Mouse (Mus musculus) urinary bladder, postnatal 36 days (tissue): ENCODE data around the gene Mettl7b.
A peak's percentile ranks its signal among the peaks of the same experiment; 100 is the strongest.

Experiments
- DNase-seq, 2 experiments: peaks; one replicate each; pipeline ENCODE4 v3.0.0; 2022; ENCODE audit warnings: low spot score in 2 of 2, mixed read lengths in 1 of 2

Gene Mettl7b

DNA sequence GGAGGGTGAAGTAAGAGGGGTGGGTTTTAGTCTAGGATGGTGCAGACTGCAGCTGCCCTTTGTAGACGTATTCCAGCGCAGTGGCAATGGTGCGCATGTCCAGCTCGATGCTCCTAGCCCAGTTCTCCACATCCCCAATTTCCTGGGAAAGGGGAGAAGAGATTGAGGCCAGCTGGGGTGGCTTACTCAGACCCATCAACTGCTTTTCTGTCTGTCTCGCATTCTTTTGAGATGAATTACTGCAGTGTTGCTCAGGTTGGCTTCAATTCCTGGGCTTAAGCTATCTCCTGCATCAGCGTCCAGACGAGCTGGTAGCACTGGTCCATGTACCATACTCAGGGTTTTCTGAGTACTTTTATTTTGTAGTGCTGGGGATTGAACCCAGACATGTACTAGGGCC is 40.8 kb downstream of the Mettl7b start:
- no peak for DNase-seq

GRCm38 (mm10) chr10:128919203-128919631 is 41.6 kb downstream of the Mettl7b start:
- no peak for DNase-seq

GRCm38 (mm10) chr10:128918246-128918645 is 42.5 kb downstream of the Mettl7b start:
- DNase-seq = no peak

DNA sequence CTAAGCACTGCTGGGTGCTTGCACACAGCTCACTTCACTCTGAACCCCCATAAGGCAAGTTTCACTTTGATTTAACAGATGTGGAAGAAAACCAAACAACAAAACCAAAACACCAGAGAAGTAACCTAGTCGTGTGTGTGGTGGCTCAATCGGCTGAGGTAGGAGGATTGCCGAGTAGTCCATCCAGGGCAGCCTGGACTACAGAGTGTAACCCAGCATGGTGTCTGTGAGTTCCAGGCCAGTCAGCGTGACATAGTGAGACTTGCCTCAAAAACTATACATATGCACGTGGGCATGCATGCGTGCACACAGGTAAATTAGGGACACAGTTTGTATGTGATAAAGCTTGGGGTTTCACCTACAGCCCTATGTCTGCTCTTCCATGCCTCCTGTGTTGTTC is 43.4 kb downstream of the Mettl7b start:
- no peak for DNase-seq

- DNase-seq = no peak
Observed at GRCm38 (mm10) chr10:128916665-128917064, 44.1 kb downstream of the Mettl7b start.

GRCm38 (mm10) chr10:128915550-128915949 is 45.2 kb downstream of the Mettl7b start:
- no peak for DNase-seq

DNA sequence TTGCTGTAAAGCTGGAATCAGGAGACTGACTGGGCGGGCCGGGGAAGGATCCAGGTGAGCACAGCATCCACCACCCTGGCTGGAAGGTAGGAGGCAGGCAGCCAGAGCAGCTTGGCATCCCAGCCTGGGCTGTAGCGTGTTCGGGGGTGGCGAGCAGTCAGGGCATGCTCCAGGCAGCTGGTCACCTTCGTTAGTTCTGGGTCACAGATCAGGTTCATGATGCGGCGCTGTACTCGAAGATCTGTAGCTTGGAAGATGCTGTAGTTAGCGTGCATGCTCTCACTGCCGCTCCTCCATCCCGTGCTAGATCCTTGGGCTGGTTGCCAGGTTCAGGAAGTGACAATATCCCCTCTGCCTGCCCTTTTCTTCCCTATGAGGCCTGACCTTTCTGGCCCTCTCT is 47.1 kb downstream of the Mettl7b start:
- no peak for DNase-seq

DNA sequence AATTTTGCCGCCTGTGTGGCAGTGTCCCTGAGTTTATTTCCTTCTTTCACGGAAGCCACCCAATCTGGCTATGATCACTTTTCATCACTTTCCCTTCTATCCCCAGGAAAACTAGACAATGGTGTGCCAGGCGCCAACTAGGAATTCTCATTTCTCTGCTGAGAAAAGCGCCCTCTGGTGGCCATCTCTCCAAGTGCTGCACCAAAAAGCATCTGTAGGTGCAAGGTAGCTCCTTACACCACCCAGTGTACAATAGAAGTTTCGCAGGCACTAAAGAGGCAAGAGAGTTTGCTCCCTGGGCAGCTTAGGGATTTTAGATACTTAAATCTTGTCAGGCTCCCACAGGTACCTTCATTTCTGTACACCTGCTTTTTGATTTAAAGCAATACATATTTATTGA is 47.6 kb downstream of the Mettl7b start:
- peak; percentile 78 to 85 for DNase-seq

- DNase-seq = no peak
Observed at GRCm38 (mm10) chr10:128912791-128913190, 48.0 kb downstream of the Mettl7b start.

DNA sequence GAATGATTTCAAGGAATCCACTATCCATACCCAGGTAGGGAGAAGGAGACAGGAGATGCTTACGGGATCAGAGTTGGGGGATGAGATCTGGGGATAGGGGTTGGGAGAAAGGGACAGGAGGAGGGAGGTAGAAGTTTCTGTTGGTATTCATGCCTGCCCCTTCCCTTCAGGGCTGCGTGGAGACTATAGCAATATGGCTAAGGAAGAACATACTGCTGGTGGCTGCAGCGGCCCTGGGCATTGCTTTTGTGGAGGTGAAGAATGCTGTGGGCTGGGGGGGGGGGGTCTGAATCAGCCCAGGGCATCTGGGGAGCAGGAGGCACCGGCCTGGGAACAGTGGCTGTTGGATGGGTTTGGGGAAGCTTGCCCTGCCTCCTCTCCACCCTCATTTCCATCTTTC is 48.5 kb downstream of the Mettl7b start:
- no peak for DNase-seq

GRCm38 (mm10) chr10:128911430-128911829 is 49.4 kb downstream of the Mettl7b start:
- no peak for DNase-seq

DNA sequence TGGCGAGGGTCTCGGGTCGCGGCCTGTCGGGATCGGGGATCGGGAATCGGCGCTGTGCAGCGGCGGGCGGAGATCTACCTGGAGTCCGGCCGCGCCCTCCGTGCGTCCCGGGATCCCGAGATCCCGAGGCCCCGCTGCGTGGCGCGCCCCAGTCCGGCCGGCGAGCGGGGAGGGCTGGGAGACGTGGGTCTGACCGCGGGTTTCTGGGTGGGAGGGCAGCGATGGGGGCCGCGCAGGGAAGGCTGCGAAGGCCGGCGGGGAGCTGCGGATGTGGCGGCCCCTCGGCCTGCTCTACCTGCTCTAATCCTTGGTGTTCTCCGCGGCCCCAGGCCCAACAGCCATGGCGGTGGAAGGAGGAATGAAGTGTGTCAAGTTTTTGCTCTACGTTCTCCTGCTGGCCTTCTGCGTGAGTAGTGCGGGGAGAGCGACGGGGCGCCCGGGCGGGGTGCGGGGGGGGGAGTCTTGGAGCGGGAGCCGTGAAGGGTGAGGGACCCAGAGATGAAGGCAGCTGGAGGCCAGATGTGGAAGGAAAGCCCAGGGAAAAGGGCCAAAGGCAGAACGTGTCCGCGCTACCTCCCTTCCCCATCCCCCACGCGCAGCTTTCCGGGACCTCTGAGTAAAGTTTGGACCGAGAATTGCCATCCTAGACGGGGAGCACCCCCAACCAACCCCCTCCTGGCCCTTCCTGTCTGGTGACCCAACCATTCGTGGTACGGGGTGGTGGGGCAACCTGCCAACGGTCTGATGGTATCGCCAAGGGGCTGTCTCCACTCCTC is 50.5 kb downstream of the Mettl7b start:
- peak in 1 of 2 experiments; percentile 62 for DNase-seq

DNA sequence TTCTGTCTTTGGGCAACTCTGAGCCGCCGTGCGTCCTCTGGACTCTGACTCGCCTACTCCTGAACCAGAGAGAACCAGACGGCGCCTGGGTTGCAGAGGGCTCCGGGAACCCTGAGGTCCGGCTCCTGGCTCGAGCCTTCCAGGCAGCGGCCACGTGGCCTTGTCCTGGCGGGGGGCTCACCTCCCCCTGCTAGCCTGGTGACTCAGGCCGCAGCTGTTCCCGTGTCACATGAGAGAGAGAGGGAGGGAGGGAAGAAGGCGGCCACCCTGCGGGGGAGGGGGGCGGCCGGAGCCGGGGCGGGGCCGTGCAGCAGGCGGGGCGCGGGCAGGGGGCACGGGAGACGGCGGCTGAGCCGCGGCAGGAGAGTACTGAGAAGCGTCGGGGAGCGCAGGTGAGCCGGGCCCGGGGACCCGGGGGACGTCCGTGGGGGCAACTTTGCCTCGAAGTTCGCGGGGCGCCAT is 51.2 kb downstream of the Mettl7b start:
- peak; percentile 80 to 88 for DNase-seq

GRCm38 (mm10) chr10:128908778-128909448 is 51.9 kb downstream of the Mettl7b start:
- no peak for DNase-seq
